Mouse (Mus musculus) midbrain, embryonic 16.5 days (tissue): ENCODE measurements around the gene 9830107B12Rik. TPM values are rescaled to one million over a fixed set of nuclear protein-coding genes. Genes with fewer than 3 reads are reported as not detected.
"Not testable (repeated sequence)": the region's sequence is repeated elsewhere in the genome, so short reads cannot be mapped to it uniquely, and the experiment has no call there.

Experiments
- ATAC-seq: fragments of 200-750 bp; cut with Nextera tagmentation; 2 replicates; pipeline ENCODE4 v1.8.0; 2017; ENCODE audit warnings: moderate TSS enrichment
- H3K27ac ChIP-seq: fragments of 300-500 bp; sonication (generic); 2 replicates; pipeline ENCODE4 v1.5.1; 2014; ENCODE audit warnings: mild to moderate bottlenecking, low read length, mixed read lengths
- H3K27me3 ChIP-seq: fragments of 300-500 bp; sonication (generic); 2 replicates; pipeline ENCODE4 v1.6.1; 2014; ENCODE audit warnings: low read depth, low read length, mixed read lengths; ENCODE audit not compliant: control insufficient read depth, insufficient read depth
- H3K36me3 ChIP-seq: fragments of 300-500 bp; sonication (generic); 2 replicates; pipeline ENCODE4 v1.6.1; 2014; ENCODE audit warnings: mild to moderate bottlenecking, low read length, moderate library complexity, mixed read lengths; ENCODE audit not compliant: control insufficient read depth, insufficient read depth
- H3K4me1 ChIP-seq: fragments of 300-500 bp; sonication (generic); 2 replicates; pipeline ENCODE4 v1.6.1; 2014; ENCODE audit warnings: mild to moderate bottlenecking, low read length, mixed read lengths; ENCODE audit not compliant: control insufficient read depth, insufficient read depth
- H3K4me2 ChIP-seq: fragments of 300-500 bp; sonication (generic); 2 replicates; pipeline ENCODE4 v1.6.1; 2014; ENCODE audit warnings: mild to moderate bottlenecking, low read length, mixed read lengths
- H3K4me3 ChIP-seq: fragments of 300-500 bp; sonication (generic); 2 replicates; pipeline ENCODE4 v1.5.1; 2014; ENCODE audit warnings: low read depth, mild to moderate bottlenecking, low read length, moderate library complexity, mixed read lengths
- H3K9ac ChIP-seq: fragments of 300-500 bp; sonication (generic); 2 replicates; pipeline ENCODE4 v1.6.1; 2014; ENCODE audit warnings: low read depth, low read length, mixed read lengths
- H3K9me3 ChIP-seq: fragments of 300-500 bp; sonication (generic); replicated peaks from 2 replicates; pipeline ENCODE4 v1.6.1; 2014; ENCODE audit warnings: mild to moderate bottlenecking, low read length, mixed read lengths; ENCODE audit not compliant: control insufficient read depth, poor library complexity, severe bottlenecking
- WGBS: fragments of 180-500 bp; shearing (Covaris S2); extraction: QIAGEN DNeasy Blood & Tissue Kit; methylation state at CpG from one replicate; pipeline ENCODE4 v1.1.7; 2014; 5-methylcytosine and 5-hydroxymethylcytosine counted together
- polyA plus RNA-seq: library from polyadenylated mRNA; unstranded; fragments of >200 nt; fragmentation: Nextera tagmentation; extraction: Ambion mirVana; gene quantifications from 2 replicates; pipeline ENCODE4 v1.2.1, GENCODE M21; 2015

The 9830107B12Rik gene
- polyA plus RNA-seq: not detected in 2 replicates

GRCm38 (mm10) chr17:48146120-48146519 is at the start of gene 9830107B12Rik:
9830107B12Rik (minus strand) TSS chr17:48146268.
- ATAC-seq: no peak
- Histone ChIP-seq H3K9me3 (no peaks in the 10 kb centered on the region), H3K27ac (no peak within 1 kb of the TSS), H3K9ac (no peak within 1 kb of the TSS), H3K4me3 (no peak within 1 kb of the TSS), H3K36me3 (no peaks in the 10 kb centered on the region), H3K4me2 (no peak within 1 kb of the TSS), H3K4me1 (no peaks in the 10 kb centered on the region), H3K27me3 (no peaks in the 10 kb centered on the region)
- 81% methylated on average over 3 of the region's 3 CpGs for WGBS

- no peak overlapping the region for H3K4me3 ChIP-seq
- no peaks in the 10 kb centered on the region for H3K36me3 ChIP-seq
- 80% methylated on average over 2 of the region's 2 CpGs for WGBS
- no peak overlapping the region for H3K9ac ChIP-seq
- no peaks in the 10 kb centered on the region for H3K27me3 ChIP-seq
- H3K4me1 ChIP-seq: no peaks in the 10 kb centered on the region
- no peak overlapping the region for H3K27ac ChIP-seq
- H3K4me2 ChIP-seq: no peak overlapping the region
- H3K9me3 ChIP-seq: no peaks in the 10 kb centered on the region
- no peak for ATAC-seq
These were observed 46.3 kb upstream of the 9830107B12Rik start for GRCm38 (mm10) chr17:48192366-48192765.

- 76% methylated on average over 5 of the region's 5 CpGs for WGBS
- no peak for ATAC-seq
These were observed 39.2 kb upstream of the 9830107B12Rik start for GRCm38 (mm10) chr17:48185252-48185651.

DNA sequence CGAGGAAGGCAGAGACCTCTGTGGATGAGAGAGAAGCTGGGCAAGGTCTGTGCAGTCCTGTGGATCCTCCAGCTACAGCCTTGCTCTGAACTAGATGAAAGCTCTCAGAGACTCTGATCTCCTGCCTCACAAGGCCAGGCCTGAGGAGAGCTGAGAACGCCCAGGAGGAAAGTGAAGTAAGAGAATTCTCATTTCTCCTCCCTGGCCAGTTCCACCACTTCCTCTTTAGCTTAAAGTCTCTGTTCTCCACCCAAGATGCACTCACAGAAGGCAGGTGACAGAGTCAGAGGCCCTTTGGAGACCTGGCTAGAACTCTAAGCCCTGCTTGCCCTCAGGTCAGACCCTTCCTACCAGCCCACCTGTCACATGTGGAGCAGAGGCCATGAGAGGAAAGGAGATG is 21.0 kb upstream of the 9830107B12Rik start, which contains the start of gene A530064D06Rik:
TSS of gene A530064D06Rik (minus strand) at position 173 of the 400 bp plus-strand sequence.
- not testable (repeated sequence) for ATAC-seq, H3K9ac ChIP-seq
- 73% methylated on average over 2 of the region's 2 CpGs for WGBS

More at GRCm38 (mm10) chr17:48185252-48185651, 39.2 kb upstream of the 9830107B12Rik start:
- Histone ChIP-seq H3K4me1 (no peaks in the 10 kb centered on the region), H3K9me3 (no peaks in the 10 kb centered on the region), H3K27me3 (no peaks in the 10 kb centered on the region), H3K4me2 (no peak overlapping the region), H3K4me3 (no peak overlapping the region), H3K9ac (no peak overlapping the region), H3K36me3 (no peaks in the 10 kb centered on the region), H3K27ac (no peak overlapping the region)

GRCm38 (mm10) chr17:48157382-48158076 is 11.5 kb upstream of the 9830107B12Rik start:
- 65% methylated on average over 1 of the region's 1 CpGs for WGBS
- Histone ChIP-seq H3K27ac (no peak overlapping the region), H3K9me3 (no peaks in the 10 kb centered on the region; the same call in 1 of the 2 replicates), H3K36me3 (no peaks in the 10 kb centered on the region), H3K4me1 (no peaks in the 10 kb centered on the region), H3K27me3 (no peaks in the 10 kb centered on the region), H3K4me2 (no peak overlapping the region), H3K4me3 (no peak overlapping the region), H3K9ac (no peak overlapping the region)
- ATAC-seq: no peak

More for the DNA sequence above, 21.0 kb upstream of the 9830107B12Rik start, which contains the start of gene A530064D06Rik:
- not testable (repeated sequence) for H3K27me3 ChIP-seq, H3K9me3 ChIP-seq, H3K36me3 ChIP-seq, H3K27ac ChIP-seq, H3K4me3 ChIP-seq, H3K4me1 ChIP-seq, H3K4me2 ChIP-seq

GRCm38 (mm10) chr17:48132810-48133209 is 13.3 kb downstream of the 9830107B12Rik start:
- Histone ChIP-seq H3K4me3 (no peak overlapping the region), H3K9me3 (no peaks in the 10 kb centered on the region), H3K4me2 (no peak overlapping the region), H3K27me3 (no peaks in the 10 kb centered on the region), H3K27ac (no peak overlapping the region), H3K4me1 (no peaks in the 10 kb centered on the region), H3K9ac (no peak overlapping the region), H3K36me3 (no peaks in the 10 kb centered on the region)
- WGBS: 86% methylated on average over 2 of the region's 2 CpGs
- no peak for ATAC-seq

- Histone ChIP-seq H3K27ac (no peak overlapping the region), H3K4me1 (no peaks in the 10 kb centered on the region), H3K4me2 (no peak overlapping the region), H3K9ac (no peak overlapping the region), H3K9me3 (no peaks in the 10 kb centered on the region), H3K36me3 (no peaks in the 10 kb centered on the region), H3K4me3 (no peak overlapping the region), H3K27me3 (no peaks in the 10 kb centered on the region)
- ATAC-seq: no peak
- WGBS: 96% methylated on average over 20 of the region's 20 CpGs
These were observed 25.6 kb downstream of the 9830107B12Rik start for GRCm38 (mm10) chr17:48120456-48120855.

DNA sequence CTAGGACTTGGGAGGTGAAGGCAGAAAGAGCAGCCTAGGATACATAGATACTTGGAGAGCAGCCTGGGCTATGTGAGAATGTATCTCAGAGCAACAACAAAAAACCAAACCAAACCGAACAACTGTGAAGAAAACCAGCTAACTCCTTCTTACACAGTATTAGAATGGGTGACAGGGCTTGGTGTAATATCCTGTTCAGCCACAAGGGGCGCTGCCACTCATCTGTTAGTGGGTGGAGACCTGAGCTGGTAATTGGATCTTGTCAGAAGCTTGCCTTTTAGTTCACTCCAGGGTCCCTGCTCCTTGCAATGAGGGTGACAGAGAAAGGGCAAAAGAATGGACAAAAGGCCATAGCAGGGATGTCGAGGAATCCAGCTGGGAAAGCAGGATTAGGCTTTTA is 26.4 kb downstream of the 9830107B12Rik start:
- Histone ChIP-seq H3K9ac (no peak overlapping the region), H3K27ac (no peak overlapping the region), H3K4me3 (no peak overlapping the region), H3K9me3 (no peaks in the 10 kb centered on the region), H3K4me1 (no peaks in the 10 kb centered on the region), H3K27me3 (no peaks in the 10 kb centered on the region), H3K4me2 (no peak overlapping the region), H3K36me3 (no peaks in the 10 kb centered on the region)
- 24% methylated on average over 3 of the region's 3 CpGs for WGBS
- ATAC-seq: peak; percentile 45; the same call in 1 of the 2 replicates

DNA sequence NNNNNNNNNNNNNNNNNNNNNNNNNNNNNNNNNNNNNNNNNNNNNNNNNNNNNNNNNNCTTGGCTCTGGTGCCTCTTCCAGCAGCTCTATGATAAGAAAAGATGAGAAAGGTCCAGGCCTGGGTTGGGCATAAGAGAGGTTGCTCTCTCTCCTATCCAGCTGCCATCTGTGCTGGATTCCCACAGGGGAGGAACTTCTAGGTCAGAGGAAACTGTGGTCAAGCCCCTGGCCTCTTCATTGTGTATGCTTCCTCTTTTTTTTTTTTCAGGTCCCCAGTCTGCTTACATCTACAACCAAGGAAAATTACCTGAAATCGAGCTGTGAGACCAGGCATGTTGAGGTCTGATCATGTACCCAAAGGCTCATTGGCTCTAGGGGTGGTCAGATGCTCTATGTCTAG is 27.5 kb downstream of the 9830107B12Rik start:
- Histone ChIP-seq H3K36me3 (no peaks in the 10 kb centered on the region), H3K4me3 (no peak overlapping the region), H3K4me1 (no peaks in the 10 kb centered on the region), H3K27ac (no peak overlapping the region), H3K27me3 (no peaks in the 10 kb centered on the region), H3K4me2 (no peak overlapping the region), H3K9ac (no peak overlapping the region), H3K9me3 (no peaks in the 10 kb centered on the region)
- WGBS: 48% methylated on average over 1 of the region's 1 CpGs
- no peak for ATAC-seq
